Mouse (Mus musculus) brain, adult 2 months (tissue): ENCODE data around the gene Shisa8.

Source experiments
- DNase-seq: peaks from one replicate; pipeline ENCODE4 v3.0.0; 2011; ENCODE audit warnings: low read depth, low spot score

Shisa8 gene

DNA sequence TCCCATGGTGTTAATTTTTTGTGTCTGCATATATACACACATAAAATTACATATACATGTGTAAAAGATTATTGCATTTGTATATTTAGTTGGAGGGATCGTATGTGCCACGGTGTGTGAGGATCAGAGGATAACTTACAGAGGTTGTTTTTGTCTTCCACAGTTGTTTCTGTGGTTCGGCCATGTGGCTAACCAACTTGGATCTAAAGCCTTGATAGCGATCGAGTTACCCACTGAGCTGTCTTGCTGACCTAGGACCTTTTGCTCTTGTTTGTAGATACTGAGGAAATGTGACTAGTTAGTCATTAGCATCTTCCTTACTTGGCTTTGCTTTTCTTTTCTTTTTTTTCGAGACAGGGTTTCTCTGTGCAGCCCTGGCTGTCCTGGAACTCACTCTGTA, 56.3 kb downstream of the Shisa8 start:
- DNase-seq = no peak
